Mouse (Mus musculus): ENCODE data around the gene Tns4.

GRCm38 (mm10) chr11:99043632-99044031, 45.5 kb downstream of the Tns4 start:
- TF ChIP-seq MAZ (IDR thresholded peaks at IDR 0.05; ENCODE audit: low read depth, low read length) (no peak), CHD1 (IDR thresholded peaks at IDR 0.05; ENCODE audit: low read depth, low read length) (no peak), POLR2AphosphoS5 (IDR thresholded peaks at IDR 0.05; ENCODE audit: borderline replicate concordance, low read depth, low read length) (no peak), USF2 (IDR thresholded peaks at IDR 0.05; ENCODE audit: borderline replicate concordance in 1 of 2, insufficient read depth in 1 of 2, low read depth in 1 of 2, low read length in 2 of 2) (no peak), GABPA (IDR thresholded peaks at IDR 0.05; ENCODE audit: low read depth, low read length) (no peak), CTCF (IDR thresholded peaks at IDR 0.05 in 2 of 3, conservative IDR thresholded peaks at IDR 0.05 in 1 of 3; ENCODE audit: control insufficient read depth in 1 of 3, insufficient read depth in 1 of 3, low read depth in 2 of 3, low read length in 3 of 3, poor library complexity in 1 of 3, severe bottlenecking in 1 of 3) (no peak), NELFE (IDR thresholded peaks at IDR 0.05; ENCODE audit: low read depth, low read length) (no peak), JUND (IDR thresholded peaks at IDR 0.05; ENCODE audit: low read depth, low read length) (no peak)
